Mouse (Mus musculus): ENCODE results near the gene Sgsm1.

DNA sequence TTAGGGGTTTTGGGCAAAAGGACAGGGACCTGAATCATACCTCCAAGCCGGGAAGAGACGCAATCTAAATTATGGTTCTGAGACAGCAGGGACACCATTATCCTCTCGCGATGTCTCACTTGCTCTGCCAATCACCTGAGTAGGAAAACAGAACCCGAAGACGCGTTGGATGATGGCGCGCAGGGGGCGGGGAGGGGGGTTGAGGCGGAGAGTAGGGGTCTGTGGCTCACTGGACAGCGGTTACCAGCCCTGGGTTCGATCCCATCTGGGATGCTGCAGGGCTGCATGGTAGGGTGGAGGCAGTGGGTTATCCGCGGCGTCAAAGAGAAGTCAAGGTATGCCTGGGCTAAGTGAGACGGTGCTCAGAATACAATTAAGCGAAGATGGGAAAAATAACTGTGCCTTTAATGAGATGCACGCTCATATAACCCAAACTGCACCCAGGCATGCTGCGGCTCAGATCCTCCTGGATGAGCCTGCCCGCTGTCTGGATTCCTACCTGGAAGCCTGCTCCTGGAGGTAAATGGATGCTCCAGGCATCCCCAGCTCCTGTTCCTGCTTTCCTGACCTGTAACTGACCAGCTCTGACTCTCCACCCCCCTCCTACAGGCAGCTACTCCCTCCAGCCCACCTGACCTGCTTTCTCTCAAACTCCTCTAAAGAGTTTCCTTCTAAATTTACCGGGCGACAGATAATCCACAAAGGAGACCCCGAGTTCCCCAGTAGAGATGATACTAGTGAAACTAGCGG lies 84.7 kb downstream of the Sgsm1 start:
- TF ChIP-seq CTCF (IDR thresholded peaks at IDR 0.05; ENCODE audit: control insufficient read depth, insufficient read depth, insufficient replicate concordance, low read depth, low read length) (no peak), POLR2A (IDR thresholded peaks at IDR 0.05; ENCODE audit: control insufficient read depth, low read depth, low read length) (no peak)

Data from testis, adult 2 months (tissue).